Mouse (Mus musculus) stomach, postnatal 0 days (tissue): ENCODE results near the gene Amph. TPM values are rescaled to one million over a fixed set of nuclear protein-coding genes. Genes with fewer than 3 reads are reported as not detected.

Source experiments
- ATAC-seq: fragments of 200-750 bp; cut with Nextera tagmentation; 2 replicates; pipeline ENCODE4 v1.8.0; 2017; ENCODE audit not compliant: low FRiP score, low TSS enrichment
- DNase-seq: peaks from one replicate; pipeline ENCODE4 v3.0.0-alpha.2; 2016; ENCODE audit warnings: low spot score
- H3K27ac ChIP-seq: fragments of 300-500 bp; sonication (generic); replicated peaks from 2 replicates; pipeline ENCODE4 v1.5.1; 2014; ENCODE audit warnings: mild to moderate bottlenecking, control low read depth
- H3K27me3 ChIP-seq: fragments of 300-500 bp; sonication (generic); 2 replicates; pipeline ENCODE4 v1.6.1; 2014; ENCODE audit warnings: low read length; ENCODE audit not compliant: control insufficient read depth, insufficient read depth
- H3K36me3 ChIP-seq: fragments of 300-500 bp; sonication (generic); 2 replicates; pipeline ENCODE4 v1.6.1; 2014; ENCODE audit warnings: low read length, mixed read lengths; ENCODE audit not compliant: control insufficient read depth, insufficient read depth
- H3K4me1 ChIP-seq: fragments of 300-500 bp; sonication (generic); replicated peaks from 2 replicates; pipeline ENCODE4 v1.6.1; 2014; ENCODE audit warnings: antibody characterized with exemption; ENCODE audit not compliant: control insufficient read depth, insufficient read depth
- H3K4me2 ChIP-seq: fragments of 300-500 bp; sonication (generic); replicated peaks from 2 replicates; pipeline ENCODE4 v1.6.1; 2014; ENCODE audit warnings: low read depth, mild to moderate bottlenecking, control low read depth, moderate library complexity
- H3K4me3 ChIP-seq: fragments of 300-500 bp; sonication (generic); 2 replicates; pipeline ENCODE4 v1.5.1; 2014; ENCODE audit warnings: low read depth, low read length, control low read depth
- H3K9ac ChIP-seq: fragments of 300-500 bp; sonication (generic); 2 replicates; pipeline ENCODE4 v1.6.1; 2014; ENCODE audit warnings: mild to moderate bottlenecking, low read length, control low read depth, mixed read lengths
- H3K9me3 ChIP-seq: fragments of 300-500 bp; sonication (generic); 2 replicates; pipeline ENCODE4 v1.6.1; 2016; ENCODE audit warnings: low read length; ENCODE audit not compliant: control insufficient read depth
- CTCF ChIP-seq: IDR thresholded peaks from 2 replicates; pipeline ENCODE4 v1.5.1; 2016; ENCODE audit warnings: antibody characterized with exemption, low read depth, mild to moderate bottlenecking, moderate library complexity
- EP300 ChIP-seq: optimal IDR thresholded peaks from 2 replicates; pipeline ENCODE3; 2016; ENCODE audit warnings: antibody characterized with exemption
- WGBS: fragments of 180-500 bp; shearing (Covaris S2); extraction: QIAGEN DNeasy Blood & Tissue Kit; methylation state at CpG from one replicate; pipeline ENCODE4 v1.1.7; 2014; 5-methylcytosine and 5-hydroxymethylcytosine counted together
- polyA plus RNA-seq: library from polyadenylated mRNA; unstranded; fragments of >200 nt; fragmentation: Nextera tagmentation; extraction: Ambion mirVana; gene quantifications from 2 replicates; pipeline ENCODE4 v1.2.1, GENCODE M21; 2015

The Amph gene
- polyA plus RNA-seq, 1 experiment from 2014 or later: 1.4 TPM

DNA sequence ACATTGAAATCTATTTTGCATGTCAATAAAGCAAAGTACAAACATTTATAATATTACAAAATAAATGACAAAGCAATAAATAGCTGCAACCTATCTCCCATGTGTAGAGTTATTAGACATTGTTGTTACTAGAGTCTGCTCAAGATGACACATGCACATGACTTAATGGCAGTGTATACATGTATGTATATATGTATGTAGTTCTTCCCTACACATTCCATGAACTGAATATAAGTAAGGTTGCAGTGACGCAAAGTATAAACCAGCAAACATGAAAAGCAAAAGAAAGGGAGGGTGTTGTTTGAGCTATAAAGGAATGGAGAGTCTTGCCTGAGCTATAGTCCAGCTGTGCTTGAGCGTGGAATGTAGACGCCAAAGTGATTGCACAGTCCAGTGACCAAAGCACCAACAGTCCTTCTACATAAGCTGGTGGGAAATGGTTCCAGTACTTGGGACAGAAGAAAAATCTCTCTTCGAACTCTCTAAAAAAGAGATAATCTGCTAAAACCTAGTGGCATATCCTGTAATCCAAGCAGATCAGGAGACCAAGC, 66.9 kb downstream of the Amph start:
- 81% methylated on average over 4 of the region's 4 CpGs for WGBS
- DNase-seq (no peak), ATAC-seq (no peak)
- TF ChIP-seq CTCF: no peak
- TF ChIP-seq EP300: no peak
- H3K27me3 ChIP-seq: no peaks in the 10 kb centered on the region
- no peak overlapping the region for H3K27ac ChIP-seq
- H3K36me3 ChIP-seq: no peaks in the 10 kb centered on the region
- no peaks in the 10 kb centered on the region for H3K9me3 ChIP-seq
- H3K4me3 ChIP-seq: no peak overlapping the region
- no peaks in the 10 kb centered on the region for H3K4me1 ChIP-seq
- no peak overlapping the region for H3K4me2 ChIP-seq
- no peak overlapping the region for H3K9ac ChIP-seq

- no peaks in the 10 kb centered on the region for H3K4me1 ChIP-seq
- no peak overlapping the region for H3K27ac ChIP-seq
- no peaks in the 10 kb centered on the region for H3K27me3 ChIP-seq
- H3K36me3 ChIP-seq: no peaks in the 10 kb centered on the region
- DNase-seq: no peak
- 62% methylated on average over 2 of the region's 2 CpGs for WGBS
- TF ChIP-seq EP300 (no peak), CTCF (no peak)
- no peak overlapping the region for H3K4me2 ChIP-seq
- no peak for ATAC-seq
- no peaks in the 10 kb centered on the region for H3K9me3 ChIP-seq
- H3K9ac ChIP-seq: no peak overlapping the region
- H3K4me3 ChIP-seq: no peak overlapping the region
These were observed 73.5 kb downstream of the Amph start for GRCm38 (mm10) chr13:19021529-19021928.

GRCm38 (mm10) chr13:19022310-19022709, 74.3 kb downstream of the Amph start:
- no peaks in the 10 kb centered on the region for H3K27me3 ChIP-seq
- no peaks in the 10 kb centered on the region for H3K4me1 ChIP-seq
- H3K36me3 ChIP-seq: no peaks in the 10 kb centered on the region
- 33% methylated on average over 3 of the region's 3 CpGs for WGBS
- H3K4me2 ChIP-seq: no peak overlapping the region
- no peaks in the 10 kb centered on the region for H3K9me3 ChIP-seq
- no peak for ATAC-seq
- no peak for TF ChIP-seq EP300
- TF ChIP-seq CTCF: no peak
- no peak for DNase-seq
- H3K9ac ChIP-seq: no peak overlapping the region
- no peak overlapping the region for H3K27ac ChIP-seq
- H3K4me3 ChIP-seq: no peak overlapping the region

GRCm38 (mm10) chr13:19025091-19025688, 77.2 kb downstream of the Amph start:
- no peak overlapping the region for H3K4me3 ChIP-seq
- no peak overlapping the region for H3K9ac ChIP-seq
- DNase-seq (no peak), ATAC-seq (no peak)
- H3K9me3 ChIP-seq: no peaks in the 10 kb centered on the region
- H3K36me3 ChIP-seq: no peaks in the 10 kb centered on the region
- WGBS: 57% methylated on average over 2 of the region's 2 CpGs
- no peak for TF ChIP-seq CTCF
- no peak for TF ChIP-seq EP300
- no peak overlapping the region for H3K4me2 ChIP-seq
- no peak overlapping the region for H3K27ac ChIP-seq
- H3K27me3 ChIP-seq: no peaks in the 10 kb centered on the region
- no peaks in the 10 kb centered on the region for H3K4me1 ChIP-seq

GRCm38 (mm10) chr13:19025906-19026305, 77.9 kb downstream of the Amph start:
- H3K9me3 ChIP-seq: no peaks in the 10 kb centered on the region

GRCm38 (mm10) chr13:19026923-19027322, 78.9 kb downstream of the Amph start:
- Histone ChIP-seq H3K27ac (no peak overlapping the region), H3K9ac (no peak overlapping the region), H3K4me3 (no peak overlapping the region), H3K4me2 (no peak overlapping the region), H3K27me3 (no peaks in the 10 kb centered on the region), H3K9me3 (no peaks in the 10 kb centered on the region), H3K36me3 (no peaks in the 10 kb centered on the region), H3K4me1 (no peaks in the 10 kb centered on the region)
- ATAC-seq (no peak), DNase-seq (no peak)
- no peak for TF ChIP-seq EP300
- no peak for TF ChIP-seq CTCF
- 68% methylated on average over 3 of the region's 3 CpGs for WGBS

More at GRCm38 (mm10) chr13:19025906-19026305, 77.9 kb downstream of the Amph start:
- no peaks in the 10 kb centered on the region for H3K4me1 ChIP-seq
- H3K4me3 ChIP-seq: no peak overlapping the region
- ATAC-seq: no peak
- TF ChIP-seq EP300: no peak
- no peak for TF ChIP-seq CTCF
- H3K27ac ChIP-seq: no peak overlapping the region
- H3K9ac ChIP-seq: no peak overlapping the region
- no peak overlapping the region for H3K4me2 ChIP-seq
- no peaks in the 10 kb centered on the region for H3K36me3 ChIP-seq
- DNase-seq: no peak
- WGBS: 85% methylated on average over 4 of the region's 4 CpGs
- H3K27me3 ChIP-seq: no peaks in the 10 kb centered on the region
